Comparison of ENCODE assay signal across 10 mouse cellular contexts in the genomic region with DNA sequence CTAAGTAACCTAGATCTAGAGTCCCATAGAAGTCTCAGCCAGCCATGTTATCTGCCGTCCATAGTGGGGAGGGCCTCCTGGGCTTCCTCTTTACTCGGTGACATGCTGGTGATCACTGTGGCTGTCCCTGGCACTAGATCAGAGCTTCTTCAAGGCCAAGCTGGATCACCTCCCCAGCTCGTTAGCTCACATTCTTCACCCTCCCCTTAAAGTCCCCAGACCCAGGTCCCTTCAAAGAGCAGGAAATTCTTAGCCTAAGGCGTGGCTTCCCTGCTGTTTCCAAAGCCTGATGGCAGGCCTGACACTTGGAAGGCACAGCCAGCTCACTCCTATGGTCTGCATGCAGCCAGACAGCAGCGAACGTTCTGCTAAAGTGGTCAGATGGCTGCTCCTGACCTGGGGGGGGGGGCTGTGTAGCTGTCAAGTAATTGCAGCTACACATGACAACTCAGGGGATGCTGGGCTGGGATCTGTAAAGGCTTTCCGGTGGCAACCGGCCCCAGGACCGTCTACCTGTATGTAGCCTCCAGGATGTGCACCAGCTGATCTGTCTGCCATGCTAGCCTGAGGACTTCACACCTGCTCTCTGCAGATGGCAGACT.
A peak's percentile ranks its signal among the peaks of the same experiment; 100 is the strongest.
DNase-seq lines count a peak whose midpoint lies in the region; ATAC-seq and TF ChIP-seq lines count a peak whose summit lies in the region.
"Had no signal": no experiment of that assay in that cellular context is flagged by ENCODE, and none has a peak within 500 bp of the region (broad histone marks: within the 10 kb centered on the region; RNA-seq: fewer than 3 reads in every experiment).

No protein-coding gene starts in this region.

- H3K27me3 ChIP-seq in heart, embryonic 10.5 days (ENCODE audit: insufficient read depth, poor library complexity, severe bottlenecking), result no peaks in the 10 kb centered on the region
- H3K27me3 ChIP-seq in midbrain, embryonic 10.5 days (ENCODE audit: low read depth, poor library complexity, severe bottlenecking), result no peaks in the 10 kb centered on the region
- H3K27me3 ChIP-seq in midbrain, embryonic 14.5 days (ENCODE audit: control insufficient read depth, insufficient read depth, low read length), result no peaks in the 10 kb centered on the region

- peak overlapping the region; percentile 59 for H3K27ac ChIP-seq in heart, embryonic 10.5 days
- peak overlapping the region; percentile 29; the same call in 1 of the 2 replicates for H3K27ac ChIP-seq in midbrain, embryonic 10.5 days (replicated peaks)
- no peak overlapping the region for H3K27ac ChIP-seq in midbrain, embryonic 14.5 days (replicated peaks; ENCODE audit: low read depth, low read length)
- H3K27ac ChIP-seq in cortical plate, adult 2 months (ENCODE audit: insufficient read depth, low read length), result peak overlapping the region; percentile 43

- H3K4me3 ChIP-seq in heart, embryonic 10.5 days, result 0 out of 2 replicates have a peak overlapping the region, but pooled peaks have one; percentile 0
- H3K4me3 ChIP-seq in midbrain, embryonic 10.5 days, result no peak overlapping the region
- H3K4me3 ChIP-seq in midbrain, embryonic 14.5 days (replicated peaks; ENCODE audit: low read depth, low read length), result no peak overlapping the region
- no peak overlapping the region for H3K4me3 ChIP-seq in cortical plate, adult 2 months (ENCODE audit: insufficient read depth, low read length)

- ATAC-seq in midbrain, embryonic 14.5 days (ENCODE audit: low FRiP score, low TSS enrichment), result no peak
- ATAC-seq: inflammation-experienced regulatory T-cells, adult 6 months had no signal

- no peaks in the 10 kb centered on the region for H3K36me3 ChIP-seq in heart, embryonic 10.5 days
- no peaks in the 10 kb centered on the region for H3K36me3 ChIP-seq in midbrain, embryonic 10.5 days
- H3K36me3 ChIP-seq in midbrain, embryonic 14.5 days (ENCODE audit: control insufficient read depth, insufficient read depth, low read length), result no peaks in the 10 kb centered on the region

- no peak for DNase-seq in heart, embryonic 10.5 days (ENCODE audit: low spot score)
- DNase-seq in heart, adult 8-10 months (ENCODE audit: low spot score), result no peak
- no peak for DNase-seq in midbrain, embryonic 10.5 days (ENCODE audit: low spot score)
- no peak for DNase-seq in midbrain, embryonic 14.5 days
- peak; percentile 52 to 76 for DNase-seq in lung, postnatal 4 days
- DNase-seq in layer of hippocampus, postnatal 36 days, result no peak
- no peak for DNase-seq in gastrocnemius, postnatal 4 days (ENCODE audit: low spot score in 2 of 2)
- DNase-seq: spleen, adult 18-20 months had no signal

- H3K9ac ChIP-seq in midbrain, embryonic 14.5 days (replicated peaks; ENCODE audit: low read length), result no peak overlapping the region

- no peaks in the 10 kb centered on the region for H3K9me3 ChIP-seq in heart, embryonic 10.5 days
- no peaks in the 10 kb centered on the region for H3K9me3 ChIP-seq in midbrain, embryonic 10.5 days (replicated peaks)
- no peaks in the 10 kb centered on the region for H3K9me3 ChIP-seq in midbrain, embryonic 14.5 days (ENCODE audit: control insufficient read depth, low read length)

- TF ChIP-seq CTCF in cortical plate, adult 2 months (IDR thresholded peaks at IDR 0.05; ENCODE audit: extremely low read depth, insufficient read depth, low read length), result no peak

- H3K4me1 ChIP-seq in heart, embryonic 10.5 days, result peaks cover 46% of the 10 kb centered on the region
- H3K4me1 ChIP-seq in midbrain, embryonic 10.5 days, result peaks cover 24% of the 10 kb centered on the region
- no peaks in the 10 kb centered on the region for H3K4me1 ChIP-seq in midbrain, embryonic 14.5 days (ENCODE audit: control insufficient read depth, insufficient read depth, low read length)
- no peaks in the 10 kb centered on the region for H3K4me1 ChIP-seq in cortical plate, adult 2 months (ENCODE audit: control insufficient read depth, insufficient read depth, low read length)

- 31% methylated on average over 9 of the region's 9 CpGs for WGBS in heart, embryonic 10.5 days
- 54% methylated on average over 9 of the region's 9 CpGs for WGBS in midbrain, embryonic 10.5 days
- 49% methylated on average over 9 of the region's 9 CpGs for WGBS in midbrain, embryonic 14.5 days

- TF ChIP-seq POLR2A in cortical plate, adult 2 months (IDR thresholded peaks at IDR 0.05; ENCODE audit: extremely low read depth, insufficient read depth, low read length), result no peak

- no peak overlapping the region for H3K4me2 ChIP-seq in midbrain, embryonic 14.5 days (ENCODE audit: low read length)

Comparison
In these comparisons a context has a peak if more than half of its experiments do, and no peak if none do; other contexts are left out.
1. DNase-seq: peak in lung, postnatal 4 days (2 of 2); none in heart, embryonic 10.5 days (single experiment), heart, adult 8-10 months (single experiment), midbrain, embryonic 10.5 days (single experiment), midbrain, embryonic 14.5 days (single experiment), layer of hippocampus, postnatal 36 days (0 of 2) and gastrocnemius, postnatal 4 days (0 of 2).